Mouse (Mus musculus) stomach, embryonic 16.5 days (tissue): Measurements from ENCODE around the gene Gm45837. TPM values are rescaled to one million over a fixed set of nuclear protein-coding genes. Genes with fewer than 3 reads are reported as not detected.

Source experiments
- ATAC-seq: fragments of 200-750 bp; cut with Nextera tagmentation; 2 replicates; pipeline ENCODE4 v1.8.0; 2017; ENCODE audit warnings: moderate number of reproducible peaks, moderate TSS enrichment; ENCODE audit not compliant: insufficient read depth, low FRiP score
- H3K27ac ChIP-seq: fragments of 300-500 bp; sonication (generic); 2 replicates; pipeline ENCODE4 v1.5.1; 2014; ENCODE audit warnings: low read length
- H3K27me3 ChIP-seq: fragments of 300-500 bp; sonication (generic); 2 replicates; pipeline ENCODE4 v1.6.1; 2014; ENCODE audit warnings: low read length, control low read depth, mixed read lengths; ENCODE audit not compliant: control insufficient read depth, insufficient read depth
- H3K36me3 ChIP-seq: fragments of 300-500 bp; sonication (generic); 2 replicates; pipeline ENCODE4 v1.6.1; 2014; ENCODE audit warnings: low read length; ENCODE audit not compliant: control insufficient read depth, insufficient read depth
- H3K4me1 ChIP-seq: fragments of 300-500 bp; sonication (generic); 2 replicates; pipeline ENCODE4 v1.6.1; 2014; ENCODE audit warnings: low read length, control low read depth, mixed read lengths; ENCODE audit not compliant: control insufficient read depth, insufficient read depth
- H3K4me2 ChIP-seq: fragments of 300-500 bp; sonication (generic); 2 replicates; pipeline ENCODE4 v1.6.1; 2014; ENCODE audit warnings: low read depth, low read length, mixed read lengths
- H3K4me3 ChIP-seq: fragments of 300-500 bp; sonication (generic); replicated peaks from 2 replicates; pipeline ENCODE4 v1.5.1; 2014; ENCODE audit warnings: mild to moderate bottlenecking, low read length
- H3K9ac ChIP-seq: fragments of 300-500 bp; sonication (generic); 2 replicates; pipeline ENCODE4 v1.6.1; 2014; ENCODE audit warnings: low read length
- H3K9me3 ChIP-seq: fragments of 300-500 bp; sonication (generic); replicated peaks from 2 replicates; pipeline ENCODE4 v1.6.1; 2016; ENCODE audit warnings: low read length, control low read depth; ENCODE audit not compliant: control insufficient read depth
- WGBS: fragments of 180-500 bp; shearing (Covaris S2); extraction: QIAGEN DNeasy Blood & Tissue Kit; methylation state at CpG from one replicate; pipeline ENCODE4 v1.1.7; 2014; 5-methylcytosine and 5-hydroxymethylcytosine counted together
- polyA plus RNA-seq: library from polyadenylated mRNA; unstranded; fragments of >200 nt; fragmentation: Nextera tagmentation; extraction: Ambion mirVana; gene quantifications from 2 replicates; pipeline ENCODE4 v1.2.1, GENCODE M21; 2015

Gm45837 gene
- polyA plus RNA-seq, 1 experiment from 2014 or later = 5.4 TPM

DNA sequence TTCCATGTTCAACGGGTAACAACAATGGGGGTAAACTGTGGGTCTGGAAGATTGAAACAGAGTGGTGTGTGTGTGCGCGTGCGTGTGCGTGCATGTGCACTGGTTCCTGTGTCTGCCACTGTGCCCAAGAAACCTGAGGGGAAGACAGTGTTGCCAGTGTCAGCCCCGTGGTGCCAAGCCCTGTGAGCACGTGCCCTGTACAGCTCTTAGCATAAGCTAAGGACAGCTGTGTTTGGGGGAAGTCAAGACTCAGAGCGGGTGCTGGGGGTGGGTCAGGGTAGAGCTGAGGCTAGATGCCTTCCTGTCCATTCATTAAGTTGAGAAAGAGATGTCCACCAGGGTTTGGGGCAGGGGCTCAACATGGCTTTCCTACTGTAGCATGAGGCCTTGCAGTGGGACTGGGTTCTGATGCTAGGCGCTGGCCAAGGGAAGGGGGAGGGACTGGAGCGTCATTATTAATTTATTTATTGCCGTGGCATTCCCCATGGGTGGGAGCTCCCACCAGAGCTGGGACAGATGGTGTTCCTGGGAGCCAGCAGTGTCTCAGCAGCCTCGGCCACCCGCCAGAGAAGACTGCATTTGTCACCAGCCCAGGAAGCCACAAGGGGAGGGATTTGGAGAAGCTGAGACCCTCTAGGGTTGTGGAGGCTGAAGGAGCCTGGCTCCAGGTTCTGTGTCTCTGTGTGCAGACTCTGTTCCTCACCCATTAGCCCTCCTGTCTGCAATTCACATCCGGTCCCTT, 51.8 kb downstream of the Gm45837 start:
- no peak overlapping the region for H3K27ac ChIP-seq
- H3K4me1 ChIP-seq = peaks cover 24% of the 10 kb centered on the region
- no peak overlapping the region for H3K9ac ChIP-seq
- H3K27me3 ChIP-seq = no peaks in the 10 kb centered on the region
- no peaks in the 10 kb centered on the region for H3K36me3 ChIP-seq
- H3K4me3 ChIP-seq = no peak overlapping the region
- ATAC-seq = no peak
- 71% methylated on average over 14 of the region's 14 CpGs for WGBS
- no peak overlapping the region for H3K4me2 ChIP-seq
- no peaks in the 10 kb centered on the region for H3K9me3 ChIP-seq

DNA sequence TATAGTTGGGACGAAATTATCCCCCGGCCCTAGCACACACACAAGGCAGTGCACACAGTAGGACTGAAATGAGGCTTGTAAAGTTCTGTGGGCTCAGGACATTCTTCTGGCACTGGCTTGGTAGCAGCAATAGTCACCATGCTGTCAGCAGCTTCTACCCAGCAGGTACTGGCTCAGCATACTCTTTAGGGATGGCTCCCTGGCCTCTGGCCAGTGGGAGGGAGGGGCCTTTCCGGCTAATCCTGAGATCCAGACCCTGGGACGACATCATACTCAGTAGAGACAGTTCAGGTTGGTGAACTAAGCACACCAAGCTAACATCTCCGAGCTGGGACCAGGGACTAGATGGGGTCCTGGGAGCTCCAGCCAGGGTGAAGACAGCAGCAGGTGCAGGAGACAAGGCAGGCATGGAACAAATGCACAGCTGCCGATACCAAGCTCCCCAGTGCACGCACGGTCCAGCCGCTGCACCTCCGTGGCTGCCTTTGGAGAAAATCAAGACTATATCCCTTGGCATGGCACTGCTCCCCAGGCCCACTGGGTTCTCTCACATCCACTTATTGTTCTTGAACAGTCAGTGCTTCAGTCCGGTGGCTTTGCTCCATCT, 53.1 kb downstream of the Gm45837 start:
- Histone ChIP-seq H3K9ac (no peak overlapping the region), H3K4me2 (no peak overlapping the region), H3K4me1 (peaks cover 24% of the 10 kb centered on the region), H3K27me3 (no peaks in the 10 kb centered on the region), H3K9me3 (no peaks in the 10 kb centered on the region), H3K4me3 (no peak overlapping the region), H3K27ac (no peak overlapping the region), H3K36me3 (no peaks in the 10 kb centered on the region)
- WGBS = 75% methylated on average over 11 of the region's 11 CpGs
- no peak for ATAC-seq

DNA sequence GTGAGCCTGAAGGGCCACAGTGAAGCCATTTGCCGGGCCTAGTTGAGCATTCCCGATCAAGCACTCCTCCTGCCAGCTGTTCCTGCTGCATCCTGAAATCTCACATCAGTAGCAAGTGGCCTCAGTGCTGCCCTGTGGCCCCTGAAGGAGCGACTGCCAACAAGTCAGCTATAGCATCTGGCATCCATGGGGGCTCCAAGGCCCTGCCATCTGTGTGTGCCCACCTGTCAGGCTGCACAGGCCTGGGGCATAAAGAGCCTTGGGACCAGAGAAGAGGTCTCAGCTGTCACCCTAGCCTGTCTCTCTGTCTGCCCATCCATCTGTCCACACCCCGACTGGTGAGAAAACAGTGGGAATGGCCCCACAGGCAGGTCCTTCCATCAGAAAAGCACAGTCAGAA, 54.2 kb downstream of the Gm45837 start:
- Histone ChIP-seq H3K27ac (no peak overlapping the region), H3K9ac (no peak overlapping the region), H3K36me3 (no peaks in the 10 kb centered on the region), H3K4me3 (no peak overlapping the region), H3K4me2 (no peak overlapping the region), H3K4me1 (peaks cover 24% of the 10 kb centered on the region), H3K27me3 (no peaks in the 10 kb centered on the region), H3K9me3 (no peaks in the 10 kb centered on the region)
- WGBS = 54% methylated on average over 4 of the region's 4 CpGs
- ATAC-seq = no peak

DNA sequence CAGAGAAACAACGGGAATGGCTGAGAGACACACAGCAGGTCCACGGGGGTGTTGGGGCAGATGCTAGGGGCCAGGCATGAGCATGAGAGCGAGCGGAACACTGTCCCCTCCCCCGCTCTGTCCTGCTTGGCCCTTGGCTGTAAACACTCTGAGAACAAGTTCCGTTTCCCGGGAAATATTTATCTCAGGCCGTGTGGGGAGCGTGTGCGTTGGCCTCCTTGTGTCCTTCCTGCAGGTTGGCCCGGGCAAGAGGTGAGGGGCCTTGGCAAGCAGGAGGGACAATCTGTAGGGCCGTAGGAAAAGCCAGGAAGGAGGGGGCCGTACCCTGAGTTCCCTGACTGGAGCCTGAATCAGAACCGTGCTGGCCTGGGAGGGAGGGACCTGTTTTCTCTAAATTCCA, 54.7 kb downstream of the Gm45837 start:
- Histone ChIP-seq H3K4me2 (no peak overlapping the region; the same call in 1 of the 2 replicates), H3K27ac (peak overlapping the region; percentile 28), H3K27me3 (no peaks in the 10 kb centered on the region), H3K9me3 (no peaks in the 10 kb centered on the region), H3K9ac (no peak overlapping the region), H3K36me3 (no peaks in the 10 kb centered on the region), H3K4me1 (peaks cover 22% of the 10 kb centered on the region), H3K4me3 (no peak overlapping the region)
- WGBS = 14% methylated on average over 14 of the region's 14 CpGs
- peak; percentile 63 for ATAC-seq

DNA sequence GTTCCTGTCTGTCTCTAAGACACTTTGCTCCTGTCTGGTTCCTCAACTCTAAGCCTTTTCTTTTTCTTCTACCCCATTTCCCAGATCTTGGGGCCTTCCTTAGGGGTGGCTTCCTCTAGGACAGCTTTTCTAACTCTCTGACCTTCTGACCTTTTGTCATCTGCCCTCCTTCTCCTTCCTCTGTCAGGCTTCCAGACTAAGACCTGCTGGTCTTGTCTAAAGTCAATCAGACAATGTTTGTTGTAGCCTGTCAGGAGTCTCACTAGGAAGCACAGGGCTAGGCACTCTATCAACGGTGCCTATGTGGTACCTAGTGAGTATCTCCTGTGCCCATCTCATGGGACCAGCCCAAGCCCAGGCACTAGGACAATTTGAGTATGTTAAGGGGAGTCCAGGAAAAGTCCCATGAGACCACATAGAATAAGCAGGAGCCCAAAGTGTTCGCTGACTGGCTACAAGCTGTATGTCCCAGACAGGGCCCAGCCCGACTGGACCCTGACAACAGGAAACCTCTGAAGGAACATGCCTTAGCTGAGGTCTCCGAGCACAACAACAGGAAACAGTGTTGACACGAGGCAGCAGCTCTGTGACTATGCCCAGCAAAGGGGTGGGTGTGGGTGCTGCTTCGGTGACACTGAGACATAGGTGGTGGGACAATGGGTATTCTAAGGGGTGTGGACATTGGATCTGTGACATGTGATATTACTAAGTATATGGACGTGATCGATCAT, 55.3 kb downstream of the Gm45837 start:
- no peak overlapping the region for H3K4me2 ChIP-seq
- peaks cover 17% of the 10 kb centered on the region for H3K4me1 ChIP-seq
- peak overlapping the region; percentile 28 for H3K27ac ChIP-seq
- H3K9me3 ChIP-seq = no peaks in the 10 kb centered on the region
- 76% methylated on average over 8 of the region's 8 CpGs for WGBS
- 0 out of 2 replicates have a peak, but pooled peaks have one; percentile 11 for ATAC-seq
- no peak overlapping the region for H3K4me3 ChIP-seq
- no peak overlapping the region for H3K9ac ChIP-seq
- H3K36me3 ChIP-seq = no peaks in the 10 kb centered on the region
- H3K27me3 ChIP-seq = no peaks in the 10 kb centered on the region

DNA sequence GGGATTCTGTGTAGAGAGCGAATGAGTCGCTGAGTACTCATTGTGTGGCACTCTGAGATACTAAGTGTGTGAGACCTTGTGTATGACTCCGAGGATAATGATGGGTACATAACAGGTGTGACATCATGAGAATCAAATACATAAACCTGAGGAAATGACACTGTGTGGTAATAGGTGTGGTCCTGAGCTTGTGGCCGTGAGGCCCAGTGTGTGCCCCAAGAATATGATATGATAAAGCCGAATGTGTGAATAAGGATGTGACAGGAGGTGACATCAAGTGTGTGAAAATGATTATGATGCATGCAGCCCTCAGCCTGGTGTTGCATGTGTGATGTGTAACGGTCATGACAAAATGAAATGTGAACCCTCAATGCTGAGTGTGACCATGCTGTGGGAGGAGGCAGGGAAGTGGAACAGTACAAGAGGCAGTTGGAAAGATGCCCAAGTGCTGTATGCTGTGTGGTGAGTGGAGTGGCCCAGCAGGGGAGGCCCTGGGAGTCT, 55.9 kb downstream of the Gm45837 start:
- WGBS = 80% methylated on average over 6 of the region's 6 CpGs
- ATAC-seq = no peak
- Histone ChIP-seq H3K4me1 (peaks cover 17% of the 10 kb centered on the region), H3K4me2 (no peak overlapping the region), H3K36me3 (no peaks in the 10 kb centered on the region), H3K9me3 (no peaks in the 10 kb centered on the region), H3K4me3 (no peak overlapping the region), H3K27ac (no peak overlapping the region), H3K27me3 (no peaks in the 10 kb centered on the region), H3K9ac (no peak overlapping the region)

DNA sequence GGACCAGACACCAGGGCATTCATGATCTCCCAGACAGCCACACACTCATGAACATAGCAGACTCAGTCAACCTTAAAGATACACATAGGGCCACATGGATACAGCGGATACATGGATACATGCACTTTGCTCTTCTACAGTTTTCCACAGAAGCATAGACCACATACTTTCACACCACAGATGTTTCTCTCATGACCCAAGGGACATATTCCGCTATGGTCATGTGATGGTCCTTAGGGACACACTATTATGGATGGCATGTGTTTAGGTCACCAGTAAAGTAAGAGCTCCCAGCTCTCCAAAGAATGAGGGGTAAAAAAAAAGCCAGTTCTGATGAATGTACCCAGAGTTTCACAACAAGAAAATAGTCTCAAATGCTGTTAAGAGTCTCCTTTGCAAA, 60.7 kb downstream of the Gm45837 start:
- Histone ChIP-seq H3K4me1 (peaks cover 7% of the 10 kb centered on the region; the same call in 1 of the 2 replicates), H3K9me3 (no peaks in the 10 kb centered on the region), H3K27me3 (no peaks in the 10 kb centered on the region), H3K36me3 (no peaks in the 10 kb centered on the region), H3K27ac (no peak overlapping the region), H3K4me2 (no peak overlapping the region), H3K4me3 (no peak overlapping the region), H3K9ac (no peak overlapping the region)
- no peak for ATAC-seq
- WGBS = 90% methylated on average over 2 of the region's 2 CpGs

DNA sequence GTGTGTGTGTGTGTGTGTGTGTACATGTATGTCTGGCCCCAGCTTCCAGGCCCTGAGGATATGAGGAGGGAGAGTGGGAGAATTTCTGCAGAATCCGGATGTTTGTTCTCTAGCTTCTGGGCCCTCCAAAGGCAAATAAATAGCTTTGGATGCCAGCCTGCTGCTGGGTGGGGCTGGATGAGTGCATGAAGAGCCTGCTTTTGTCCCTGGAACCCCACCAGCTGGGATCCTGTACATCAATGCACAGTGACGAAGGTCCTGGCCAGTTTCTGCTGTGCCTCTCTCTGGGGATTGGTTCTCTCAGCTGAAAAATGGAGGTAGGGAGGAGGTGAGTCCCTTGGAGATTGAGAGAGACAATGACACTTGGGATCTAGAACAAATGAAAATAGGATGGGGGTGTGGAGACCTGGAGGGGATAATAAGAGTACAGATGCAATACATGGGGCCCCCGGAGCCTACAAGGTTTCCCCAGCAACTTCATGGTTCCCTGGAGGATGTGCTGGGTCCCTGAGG, 61.3 kb downstream of the Gm45837 start:
- Histone ChIP-seq H3K4me1 (peaks cover 7% of the 10 kb centered on the region; the same call in 1 of the 2 replicates), H3K4me3 (no peak overlapping the region), H3K9me3 (no peaks in the 10 kb centered on the region), H3K27me3 (no peaks in the 10 kb centered on the region), H3K4me2 (no peak overlapping the region), H3K36me3 (no peaks in the 10 kb centered on the region), H3K9ac (no peak overlapping the region), H3K27ac (no peak overlapping the region)
- no peak for ATAC-seq
- WGBS = 67% methylated on average over 3 of the region's 3 CpGs
